Mouse (Mus musculus) intestine, embryonic 14.5 days (tissue): ENCODE measurements at regions not wholly inside any gene's neighbourhood (a gene's known extent, or its start where the extent isn't known, plus 50 kb on each side); places are given as distances from the start of the nearest gene placed in this dataset.
A peak's percentile ranks its signal among the peaks of the same experiment; 100 is the strongest.

Source experiments
- ATAC-seq: fragments of 200-750 bp; cut with Nextera tagmentation; replicated peaks from 2 replicates; pipeline ENCODE4 v1.8.0; 2017; ENCODE audit warnings: low read depth, moderate number of reproducible peaks, moderate TSS enrichment, moderate library complexity; ENCODE audit not compliant: low FRiP score, low TSS enrichment
- DNase-seq: peaks from one replicate; pipeline ENCODE4 v3.0.0-alpha.2; 2018; ENCODE audit warnings: low spot score
- H3K27ac ChIP-seq: fragments of 300-500 bp; sonication (generic); 2 replicates; pipeline ENCODE4 v1.5.1; 2014; ENCODE audit warnings: low read depth, mild to moderate bottlenecking, control low read depth
- H3K27me3 ChIP-seq: fragments of 300-500 bp; sonication (generic); replicated peaks from 2 replicates; pipeline ENCODE4 v1.6.1; 2014; ENCODE audit warnings: low read length, control low read depth; ENCODE audit not compliant: control insufficient read depth, insufficient read depth
- H3K36me3 ChIP-seq: fragments of 300-500 bp; sonication (generic); 2 replicates; pipeline ENCODE4 v1.6.1; 2014; ENCODE audit warnings: low read length, control low read depth; ENCODE audit not compliant: control insufficient read depth, insufficient read depth
- H3K4me1 ChIP-seq: fragments of 300-500 bp; sonication (generic); replicated peaks from 2 replicates; pipeline ENCODE4 v1.6.1; 2014; ENCODE audit warnings: low read length, control low read depth, mixed read lengths; ENCODE audit not compliant: control insufficient read depth, insufficient read depth
- H3K4me2 ChIP-seq: fragments of 300-500 bp; sonication (generic); 2 replicates; pipeline ENCODE4 v1.6.1; 2014; ENCODE audit warnings: low read length
- H3K4me3 ChIP-seq: fragments of 300-500 bp; sonication (generic); 2 replicates; pipeline ENCODE4 v1.5.1; 2014; ENCODE audit warnings: low read depth, low read length, control low read depth, mixed read lengths
- H3K9ac ChIP-seq: fragments of 300-500 bp; sonication (generic); 2 replicates; pipeline ENCODE4 v1.6.1; 2014; ENCODE audit warnings: mild to moderate bottlenecking, low read length
- H3K9me3 ChIP-seq: fragments of 300-500 bp; sonication (generic); 2 replicates; pipeline ENCODE4 v1.6.1; 2016; ENCODE audit warnings: low read length, control low read depth; ENCODE audit not compliant: control insufficient read depth
- WGBS: fragments of 180-500 bp; shearing (Covaris S2); extraction: QIAGEN DNeasy Blood & Tissue Kit; methylation state at CpG from one replicate; pipeline ENCODE4 v1.1.7; 2014; 5-methylcytosine and 5-hydroxymethylcytosine counted together

GRCm38 (mm10) chr17:16054481-16054880, 223.6 kb upstream of the Rgmb start:
- 14% methylated on average over 3 of the region's 3 CpGs for WGBS
- no peak for ATAC-seq
- H3K9ac ChIP-seq: no peak overlapping the region
- DNase-seq: no peak
- no peak overlapping the region for H3K4me2 ChIP-seq
- 0 out of 2 replicates have a peak, but pooled peaks cover 4% of the 10 kb centered on the region for H3K4me1 ChIP-seq
- no peaks in the 10 kb centered on the region for H3K36me3 ChIP-seq
- no peak overlapping the region for H3K4me3 ChIP-seq
- no peaks in the 10 kb centered on the region for H3K27me3 ChIP-seq
- no peaks in the 10 kb centered on the region for H3K9me3 ChIP-seq
- H3K27ac ChIP-seq: no peak overlapping the region

- Histone ChIP-seq H3K4me2 (no peak overlapping the region), H3K36me3 (no peaks in the 10 kb centered on the region), H3K4me3 (no peak overlapping the region), H3K4me1 (0 out of 2 replicates have a peak, but pooled peaks cover 4% of the 10 kb centered on the region), H3K27me3 (no peaks in the 10 kb centered on the region), H3K9me3 (no peaks in the 10 kb centered on the region), H3K27ac (no peak overlapping the region), H3K9ac (no peak overlapping the region)
- no peak for DNase-seq
- no peak for ATAC-seq
- 30% methylated on average over 5 of the region's 5 CpGs for WGBS
Observed at GRCm38 (mm10) chr17:16051713-16052112, 220.9 kb upstream of the Rgmb start.

DNA sequence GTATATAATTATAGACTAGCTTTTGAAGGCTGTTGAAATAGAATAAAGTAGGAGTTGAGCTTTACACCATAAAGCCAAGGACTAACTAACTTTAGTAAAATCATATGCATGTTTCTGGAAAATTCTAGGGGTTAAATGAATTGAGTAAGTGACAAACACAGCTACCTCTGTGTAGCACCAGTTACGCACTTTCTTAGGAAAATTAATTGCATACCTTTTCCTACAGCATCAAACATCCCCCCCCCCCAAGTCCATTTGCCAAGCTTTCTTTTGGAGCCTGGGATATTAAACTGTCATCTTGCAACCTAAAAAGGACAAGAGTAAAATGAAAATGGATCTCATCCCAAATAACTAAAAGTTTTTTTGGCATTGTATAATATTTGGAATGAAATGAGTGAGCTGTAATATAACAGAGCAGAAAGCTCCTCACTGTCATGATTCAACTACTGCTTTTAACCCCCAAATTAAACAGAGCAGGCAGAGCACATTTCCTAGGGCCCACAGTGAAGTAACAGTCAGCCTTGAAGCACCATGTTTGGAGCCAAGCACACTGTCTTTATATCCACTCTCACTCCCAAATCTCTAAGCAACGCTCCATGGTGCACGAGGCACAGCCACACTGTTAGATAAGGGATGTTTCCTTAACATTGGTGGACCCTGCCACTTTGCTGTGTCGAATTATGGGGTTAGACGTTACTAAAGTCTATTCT, 210.9 kb upstream of the Rgmb start:
- WGBS: 49% methylated on average over 5 of the region's 5 CpGs

DNA sequence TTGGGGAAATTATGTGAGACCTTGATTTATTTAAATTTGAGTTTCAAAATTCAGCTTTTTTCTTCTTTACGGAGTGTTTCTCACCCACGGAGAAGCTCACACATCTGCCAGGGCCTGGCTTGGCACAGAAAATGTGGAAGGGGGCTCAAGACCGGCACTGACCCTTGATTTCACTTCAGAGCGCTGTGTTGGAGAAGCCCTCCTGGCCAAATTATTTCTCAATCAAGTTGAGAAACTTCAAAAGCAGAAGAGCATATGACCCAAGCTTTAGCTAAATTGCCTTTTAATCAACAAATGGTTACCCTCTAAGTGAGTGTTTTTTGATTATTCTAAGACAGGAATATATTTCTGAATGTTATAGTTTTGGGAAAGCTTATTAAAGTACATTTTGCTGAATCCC, 197.2 kb upstream of the Rgmb start:
- no peaks in the 10 kb centered on the region for H3K9me3 ChIP-seq
- H3K4me3 ChIP-seq: no peak overlapping the region
- no peak overlapping the region for H3K27ac ChIP-seq
- H3K4me2 ChIP-seq: no peak overlapping the region
- no peaks in the 10 kb centered on the region for H3K36me3 ChIP-seq
- WGBS: 82% methylated on average over 4 of the region's 4 CpGs
- H3K4me1 ChIP-seq: no peaks in the 10 kb centered on the region
- no peaks in the 10 kb centered on the region for H3K27me3 ChIP-seq
- ATAC-seq (no peak), DNase-seq (no peak)
- H3K9ac ChIP-seq: no peak overlapping the region

More for the DNA sequence above, 210.9 kb upstream of the Rgmb start:
- Histone ChIP-seq H3K9me3 (no peaks in the 10 kb centered on the region), H3K27me3 (no peaks in the 10 kb centered on the region), H3K4me2 (no peak overlapping the region), H3K4me3 (no peak overlapping the region), H3K27ac (peak overlapping the region; percentile 47; the same call in 1 of the 2 replicates), H3K36me3 (no peaks in the 10 kb centered on the region), H3K9ac (no peak overlapping the region), H3K4me1 (no peaks in the 10 kb centered on the region)
- DNase-seq (no peak), ATAC-seq (peak; percentile 64)

- 18% methylated on average over 7 of the region's 7 CpGs for WGBS
- Histone ChIP-seq H3K4me2 (0 out of 2 replicates have a peak overlapping the region, but pooled peaks have one; percentile 4), H3K36me3 (no peaks in the 10 kb centered on the region), H3K4me1 (peaks cover 12% of the 10 kb centered on the region), H3K27me3 (no peaks in the 10 kb centered on the region), H3K4me3 (no peak overlapping the region), H3K9ac (no peak overlapping the region), H3K27ac (peak overlapping the region; percentile 85), H3K9me3 (no peaks in the 10 kb centered on the region)
- ATAC-seq: peak; percentile 84
- peak; percentile 62 for DNase-seq
Observed at GRCm38 (mm10) chr17:16004871-16005575, 174.2 kb upstream of the Rgmb start.

- H3K27ac ChIP-seq: peak overlapping the region; percentile 85
- no peaks in the 10 kb centered on the region for H3K9me3 ChIP-seq
- WGBS: 36% methylated on average over 4 of the region's 4 CpGs
- no peaks in the 10 kb centered on the region for H3K36me3 ChIP-seq
- no peaks in the 10 kb centered on the region for H3K27me3 ChIP-seq
- DNase-seq: no peak
- peak; percentile 16; the same call in 1 of the 2 replicates for ATAC-seq
- no peak overlapping the region for H3K9ac ChIP-seq
- H3K4me1 ChIP-seq: peaks cover 12% of the 10 kb centered on the region
- H3K4me3 ChIP-seq: no peak overlapping the region
- no peak overlapping the region for H3K4me2 ChIP-seq
Observed at GRCm38 (mm10) chr17:16004002-16004401, 173.2 kb upstream of the Rgmb start.

DNA sequence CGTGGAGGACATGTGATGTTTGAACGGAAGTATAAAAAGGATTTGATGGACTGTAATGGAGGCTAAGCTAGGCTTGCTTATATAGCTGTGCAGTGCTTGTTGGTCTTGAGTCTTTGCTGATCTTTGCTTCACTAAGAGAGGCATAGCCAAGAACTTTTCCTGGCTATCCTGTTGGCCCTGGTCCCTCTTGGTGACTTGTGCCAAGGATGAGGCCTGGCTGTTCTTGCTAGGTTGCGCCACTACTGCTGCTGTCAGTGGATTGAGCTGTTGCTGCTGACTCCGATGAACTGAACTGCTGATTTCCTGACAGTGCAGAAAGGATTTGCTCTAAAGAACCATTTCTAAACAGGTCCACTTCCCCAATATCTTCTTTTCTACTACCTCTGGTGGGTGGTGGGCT, 167.9 kb upstream of the Rgmb start:
- H3K4me1 ChIP-seq: peaks cover 5% of the 10 kb centered on the region
- H3K36me3 ChIP-seq: no peaks in the 10 kb centered on the region

DNA sequence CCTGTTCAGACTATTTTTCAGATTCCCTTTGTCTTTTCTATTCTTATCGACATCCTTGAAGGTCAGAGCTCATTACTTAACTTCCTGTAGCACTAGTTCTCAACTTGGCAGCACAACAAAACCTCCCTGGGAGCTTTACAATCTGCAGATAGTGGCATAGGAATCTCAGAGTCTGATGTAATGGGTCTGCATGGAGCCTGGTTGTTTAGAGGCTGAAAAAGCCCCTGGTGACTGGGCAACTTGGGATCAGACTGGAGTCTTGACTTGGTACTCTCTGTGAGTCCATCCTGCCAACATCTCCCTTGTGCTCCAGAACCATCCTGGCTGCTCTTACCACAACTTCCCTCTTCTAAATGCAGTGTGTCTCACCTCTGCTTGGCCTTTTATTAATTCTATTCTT, 166.4 kb upstream of the Rgmb start:
- Histone ChIP-seq H3K9ac (no peak overlapping the region), H3K27ac (no peak overlapping the region), H3K27me3 (no peaks in the 10 kb centered on the region), H3K9me3 (peaks cover 7% of the 10 kb centered on the region; the same call in 1 of the 2 replicates), H3K36me3 (no peaks in the 10 kb centered on the region), H3K4me3 (no peak overlapping the region), H3K4me2 (no peak overlapping the region), H3K4me1 (peaks cover 8% of the 10 kb centered on the region)
- WGBS: 31% methylated on average over 1 of the region's 1 CpGs
- DNase-seq: no peak
- no peak for ATAC-seq

More for the DNA sequence above, 167.9 kb upstream of the Rgmb start:
- no peak overlapping the region for H3K27ac ChIP-seq
- no peaks in the 10 kb centered on the region for H3K27me3 ChIP-seq
- ATAC-seq: no peak
- H3K9ac ChIP-seq: no peak overlapping the region
- DNase-seq: no peak
- H3K4me2 ChIP-seq: no peak overlapping the region
- 88% methylated on average over 4 of the region's 4 CpGs for WGBS
- H3K4me3 ChIP-seq: no peak overlapping the region
- H3K9me3 ChIP-seq: peaks cover 7% of the 10 kb centered on the region; the same call in 1 of the 2 replicates
